Comparison of ENCODE assay signal across 15 mouse cellular contexts in genomic region chr15:83576651-83577050, GRCm38 (mm10).
"Had no signal": no experiment of that assay in that cellular context is flagged by ENCODE, and none has a peak within 500 bp of the region (broad histone marks: within the 10 kb centered on the region; RNA-seq: fewer than 3 reads in every experiment).

No protein-coding gene starts in this region.

- H3K27me3 ChIP-seq: neural tube, embryonic 15.5 days; stomach, embryonic 15.5 days had no signal

- H3K9me3 ChIP-seq: neural tube, embryonic 15.5 days; stomach, embryonic 15.5 days had no signal

- H3K4me3 ChIP-seq: neural tube, embryonic 15.5 days; stomach, embryonic 15.5 days had no signal

- H3K4me1 ChIP-seq: neural tube, embryonic 15.5 days; stomach, embryonic 15.5 days had no signal

- H3K4me2 ChIP-seq: neural tube, embryonic 15.5 days; stomach, embryonic 15.5 days had no signal

- DNase-seq: retina, postnatal 1 day; right cerebral cortex, adult 18-20 months; right cerebral cortex, postnatal 14 days; right cerebral cortex, postnatal 25 days; right cerebral cortex, postnatal 4 days; spleen, adult 18-20 months; thymus, adult 18-20 months; thymus, adult 2 months; thymus, postnatal 14 days; thymus, postnatal 25 days; thymus, postnatal 36 days; thymus, postnatal 4 days had no signal

- H3K27ac ChIP-seq: neural tube, embryonic 15.5 days; stomach, embryonic 15.5 days; stomach, postnatal 0 days had no signal

- H3K9ac ChIP-seq: neural tube, embryonic 15.5 days; stomach, embryonic 15.5 days had no signal
